Mouse (Mus musculus) c-Kit-positive CD71-positive TER-119-negative erythroid progenitor cells, embryonic 14.5 days (primary cell): ENCODE results near the gene Ehbp1l1.

Experiments used
- DNase-seq: peaks from one replicate; pipeline ENCODE4 v3.0.0-alpha.2; 2013; ENCODE audit warnings: low read depth

Ehbp1l1 gene

DNA sequence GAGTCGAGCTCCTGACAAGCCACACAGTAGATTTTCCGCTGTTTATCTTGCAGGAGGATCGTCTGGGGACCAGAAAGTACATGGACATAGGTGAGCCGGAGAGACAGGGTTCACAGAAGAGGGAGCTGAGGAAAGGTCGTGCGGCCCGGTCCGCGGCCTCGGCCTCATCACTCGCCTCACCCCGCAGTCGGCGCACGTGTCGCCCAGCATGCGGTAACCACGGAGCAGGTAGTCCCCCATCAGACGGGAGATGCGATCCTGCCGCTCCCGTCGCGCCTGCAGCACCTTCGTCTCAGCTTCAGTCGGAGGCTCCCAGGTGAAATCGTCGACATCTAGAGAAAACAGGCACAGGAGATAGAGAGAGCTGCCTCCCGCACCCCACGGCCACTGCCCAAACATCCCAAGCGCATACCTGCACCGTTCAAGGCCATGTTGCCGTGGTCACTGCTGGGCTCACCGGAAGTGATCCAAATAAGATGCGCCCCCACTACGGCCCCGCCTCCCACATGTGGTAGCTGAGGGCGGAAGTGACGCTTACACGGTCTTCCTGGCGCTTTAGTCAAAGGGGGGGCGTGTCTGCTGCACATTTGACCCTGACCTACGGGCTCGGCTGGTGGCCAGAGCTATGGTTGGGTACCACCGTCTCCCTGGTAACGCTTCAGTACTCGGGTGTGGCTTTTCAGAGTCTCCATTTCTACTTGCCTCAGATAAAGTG is 5.3 kb upstream of the Ehbp1l1 start:
- peak; percentile 89 for DNase-seq

DNA sequence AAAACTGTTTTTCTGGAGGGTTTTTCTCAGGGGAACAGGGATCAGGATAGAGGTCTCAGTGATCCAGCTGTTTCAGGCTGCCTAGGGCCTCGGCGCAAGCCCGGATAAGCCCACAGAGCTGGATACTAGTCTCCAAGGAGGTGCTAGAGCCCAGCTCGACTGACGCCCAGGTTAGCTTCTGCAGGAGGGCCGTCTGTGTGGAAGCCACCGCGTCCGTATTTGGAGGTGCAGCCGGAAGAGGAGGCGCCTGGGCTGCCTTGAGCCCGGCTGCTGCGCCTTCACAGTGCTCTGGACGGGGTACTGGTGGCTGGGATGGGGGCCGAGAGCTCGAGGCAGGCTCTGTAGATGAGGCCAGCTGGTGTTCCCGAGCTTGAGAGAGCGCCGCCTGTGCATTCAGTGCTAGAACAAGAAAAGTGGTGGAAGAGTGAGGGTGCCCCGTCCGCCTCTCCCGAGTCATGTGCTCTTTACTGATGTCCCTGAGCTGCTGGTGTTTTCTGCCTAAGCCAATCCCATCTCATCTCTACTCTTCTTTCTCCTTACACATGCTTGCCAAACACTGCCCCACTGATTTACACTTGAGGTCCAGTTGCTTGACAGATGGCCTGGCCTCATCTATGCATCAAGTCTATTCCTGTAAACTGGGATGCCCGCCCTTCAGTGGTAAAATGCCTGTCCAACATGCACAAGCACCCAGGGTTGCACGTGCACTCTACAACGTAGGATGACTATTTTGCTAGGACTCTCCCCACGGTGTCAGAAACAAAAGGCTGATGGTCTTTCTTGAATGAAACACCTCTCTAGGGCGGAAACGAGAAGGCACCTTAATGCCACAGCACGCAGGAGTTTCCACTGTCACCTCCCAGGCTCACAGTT is 4.4 kb upstream of the Ehbp1l1 start:
- no peak for DNase-seq

DNA sequence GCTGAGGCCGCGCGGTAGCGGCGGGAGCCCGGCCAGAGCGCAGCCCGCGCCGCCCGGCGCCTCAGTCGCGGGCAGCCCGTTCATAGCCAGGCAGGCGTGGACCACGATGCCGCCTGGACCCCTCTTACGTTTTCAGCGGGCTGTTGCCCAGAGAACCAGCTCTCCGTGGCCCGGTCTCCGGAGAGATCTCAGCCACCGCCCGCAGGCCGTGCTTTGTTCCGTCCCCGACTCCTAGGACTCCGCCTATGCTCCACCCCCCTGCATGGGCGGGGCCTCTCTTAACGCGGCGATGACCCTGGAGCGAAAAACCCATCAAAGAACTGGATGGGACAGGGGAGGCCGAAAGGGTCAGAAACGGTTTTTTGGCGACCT is 3.3 kb upstream of the Ehbp1l1 start, which contains the start of gene Fam89b:
Gene Fam89b (minus strand): TSS at position 210 of the 372 bp plus-strand sequence.
- peak; percentile 91 for DNase-seq

DNA sequence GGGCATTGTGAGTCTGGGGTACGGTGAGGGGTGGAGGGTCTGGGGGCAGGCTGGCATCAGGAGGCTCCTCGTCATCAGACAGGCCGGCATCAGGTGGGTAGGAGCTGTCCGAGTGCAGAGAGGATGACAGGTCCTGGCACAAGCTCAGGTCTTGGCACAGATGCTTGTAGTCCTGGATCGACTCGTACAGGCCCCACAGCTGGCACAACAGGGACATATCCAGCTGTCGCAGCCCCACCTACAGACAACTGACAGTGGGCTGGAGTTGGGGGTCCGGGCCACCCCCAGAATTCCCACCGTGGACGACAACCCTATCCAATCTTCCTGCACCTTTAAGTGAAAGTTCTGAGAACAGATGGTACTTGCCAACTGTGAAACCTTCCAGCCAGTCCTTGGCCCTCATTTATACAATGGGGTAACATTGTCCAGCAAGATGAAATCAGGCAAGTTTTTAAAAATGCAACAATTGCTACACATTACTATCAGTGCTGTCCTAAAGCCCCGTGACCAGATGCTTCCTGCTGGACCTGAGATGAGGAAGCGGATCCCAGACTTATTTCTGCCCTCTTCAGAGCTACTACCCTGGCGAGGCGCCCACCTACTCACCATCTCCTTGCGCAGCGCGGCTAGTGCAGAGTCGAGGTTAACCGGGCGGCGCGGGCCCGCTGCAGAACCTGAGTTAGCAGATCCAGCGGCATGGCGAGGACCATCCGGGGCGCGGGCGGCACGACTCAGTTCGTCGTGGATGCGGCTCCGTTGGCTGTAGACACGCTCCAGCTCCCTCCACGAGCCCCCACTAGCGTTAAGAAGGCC is 2.7 kb upstream of the Ehbp1l1 start:
- no peak for DNase-seq

DNA sequence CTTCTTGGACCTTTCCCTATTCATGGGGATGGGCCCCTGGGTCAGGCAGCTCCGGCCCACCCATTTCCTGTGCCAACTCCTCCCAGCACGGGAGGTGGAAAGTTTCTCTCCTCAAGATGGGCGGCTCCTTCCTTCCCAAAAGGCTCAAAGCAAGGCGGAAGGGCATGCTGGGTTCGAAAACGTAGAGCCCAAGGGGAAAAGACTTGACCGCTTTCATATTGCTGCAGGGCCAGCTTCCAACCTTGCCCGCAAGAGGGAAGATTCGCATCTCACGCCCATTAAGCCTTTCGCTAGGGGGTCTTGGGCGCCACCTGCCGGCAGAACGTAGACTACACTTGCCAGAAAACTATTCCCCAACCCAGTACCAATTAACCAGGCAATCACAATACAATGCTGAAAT is 1.6 kb upstream of the Ehbp1l1 start:
- peak; percentile 84 for DNase-seq

DNA sequence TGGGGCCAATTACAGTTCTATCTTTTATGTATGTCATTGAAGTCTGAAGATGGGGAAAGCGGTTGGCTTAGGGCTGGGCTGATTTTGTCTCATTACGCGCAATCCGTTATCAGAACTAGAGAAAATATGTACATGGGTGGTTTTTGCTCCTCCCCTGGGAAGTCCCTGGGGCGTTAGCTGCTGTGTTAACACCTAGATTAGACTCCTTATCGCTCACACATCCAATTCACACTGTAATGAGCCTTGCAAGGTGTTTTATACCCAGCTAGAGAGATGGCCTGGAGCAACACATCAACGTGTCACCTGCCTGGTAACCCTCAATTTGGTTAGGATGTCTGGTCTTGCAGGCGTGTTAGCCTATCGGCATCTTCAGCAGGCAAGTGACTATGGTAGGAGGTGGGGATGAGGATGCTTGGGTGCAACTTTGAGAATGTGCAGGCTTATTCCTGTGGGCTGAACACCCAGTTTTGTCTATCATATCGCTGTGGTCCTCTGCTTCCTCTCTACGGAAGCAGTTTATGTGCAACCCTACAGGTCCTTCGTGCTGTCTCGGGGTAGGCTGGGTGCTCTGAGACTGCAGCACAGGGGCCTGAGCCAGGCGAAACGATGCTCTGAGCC is 953 bp upstream of the Ehbp1l1 start:
- peak; percentile 88 for DNase-seq

DNA sequence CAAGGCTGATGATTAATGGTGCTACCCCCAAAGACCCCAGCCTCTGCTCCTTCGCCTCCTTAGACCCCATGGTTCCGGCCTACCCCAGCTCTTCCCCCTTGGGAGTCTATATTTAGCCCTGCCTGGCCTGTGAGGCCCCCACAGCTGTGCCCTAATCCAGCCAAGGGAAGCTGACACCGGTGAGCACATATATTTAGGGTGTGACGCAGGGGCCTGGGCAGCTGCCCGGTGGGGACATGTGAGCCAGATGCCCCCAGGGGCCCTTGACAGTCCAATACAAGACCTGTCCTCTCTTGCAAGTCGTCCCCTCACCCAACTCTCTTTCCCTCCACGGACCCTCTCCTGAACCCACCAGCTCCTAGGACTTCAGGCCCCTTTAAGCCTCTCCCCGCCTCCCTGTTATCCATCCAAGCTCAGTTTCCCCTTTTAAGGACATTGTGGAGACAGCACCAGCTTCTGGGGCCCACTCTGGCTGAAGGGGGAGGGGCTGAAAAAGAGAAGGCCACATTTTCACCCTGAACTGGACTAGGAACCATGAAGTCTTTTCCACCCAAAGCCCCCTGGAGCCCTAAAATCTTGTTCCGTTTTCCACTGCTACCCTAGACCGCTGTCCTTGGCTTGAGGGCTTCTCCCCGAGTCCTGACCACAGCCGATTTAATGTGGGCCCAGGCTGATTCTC is 949 bp downstream of the Ehbp1l1 start:
- no peak for DNase-seq

DNA sequence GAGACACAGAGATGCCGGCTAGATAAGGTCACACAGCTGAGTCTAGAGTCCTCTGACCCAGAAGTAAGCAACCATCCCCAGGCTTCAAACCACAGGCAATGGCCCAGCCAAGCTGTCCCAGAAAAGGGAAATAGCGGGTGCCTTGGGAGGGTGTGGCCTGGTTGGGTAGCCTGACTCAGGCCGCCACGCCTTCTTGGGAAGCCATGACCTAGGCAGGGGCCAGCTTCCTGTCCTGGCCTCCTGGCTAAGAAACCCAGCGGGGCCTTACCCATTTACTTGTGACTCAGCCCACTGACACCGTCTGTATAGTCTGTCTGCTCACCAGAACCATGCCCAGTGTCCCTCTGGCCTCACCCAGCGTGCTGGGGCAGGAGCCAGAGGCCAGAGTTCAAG is 1.6 kb downstream of the Ehbp1l1 start:
- no peak for DNase-seq

DNA sequence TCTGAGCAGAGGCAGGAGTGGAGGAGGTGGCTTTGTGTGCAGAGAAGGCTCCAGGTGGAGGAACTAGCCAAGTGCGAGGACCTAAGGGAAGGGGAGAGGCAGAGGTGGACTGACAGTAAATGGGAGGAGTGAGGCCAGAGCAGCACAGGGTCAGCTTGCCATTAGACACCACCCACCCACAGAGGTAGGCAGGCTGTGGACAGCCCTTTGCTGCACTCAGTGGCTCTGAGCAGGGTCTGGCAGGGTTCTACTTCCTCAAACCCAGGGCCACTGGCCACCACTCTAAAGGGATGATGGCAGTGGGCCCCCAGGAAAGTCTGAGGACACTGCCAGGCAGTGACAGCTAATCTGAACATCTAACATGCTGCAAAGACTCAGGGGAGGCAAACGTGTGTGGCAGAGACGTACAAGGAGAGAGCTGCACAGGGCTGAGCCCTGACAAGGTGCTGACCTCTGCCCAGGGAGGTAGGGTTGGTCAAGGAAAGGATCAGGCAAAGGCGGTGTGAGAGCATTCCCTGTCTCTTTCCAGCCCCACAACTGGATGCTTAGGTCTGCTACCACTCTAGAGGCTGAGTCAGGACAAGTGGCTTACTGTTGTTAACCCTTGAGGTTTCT is 2.1 kb downstream of the Ehbp1l1 start:
- no peak for DNase-seq

DNA sequence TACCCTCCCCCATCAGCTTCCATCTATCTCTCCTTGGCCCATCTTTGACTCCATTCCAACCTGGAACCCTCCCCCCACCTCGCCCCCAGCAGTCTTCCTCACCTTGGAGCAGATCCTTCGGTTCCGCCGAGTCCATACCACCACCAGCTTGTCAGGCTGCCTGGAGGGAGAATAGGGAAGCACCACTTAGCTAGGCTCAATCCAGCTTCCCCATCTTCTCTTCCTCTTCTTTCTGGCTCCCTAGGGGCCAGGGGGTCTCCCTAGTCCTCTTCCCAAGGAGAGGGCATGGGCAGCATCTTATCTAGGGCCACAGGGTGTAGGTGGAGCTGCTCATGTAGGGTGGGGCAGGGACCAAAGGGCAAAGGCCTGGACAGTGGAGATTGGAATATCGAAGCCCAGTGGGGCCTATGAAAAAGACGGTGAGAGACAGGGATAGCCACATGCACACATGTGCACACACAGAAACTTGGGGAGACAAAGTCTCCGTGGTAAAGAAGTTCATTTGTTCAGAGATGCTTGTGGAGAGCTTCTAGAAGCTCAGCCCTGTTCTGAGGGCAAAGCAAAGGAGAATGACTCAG is 3.2 kb downstream of the Ehbp1l1 start:
- no peak for DNase-seq

DNA sequence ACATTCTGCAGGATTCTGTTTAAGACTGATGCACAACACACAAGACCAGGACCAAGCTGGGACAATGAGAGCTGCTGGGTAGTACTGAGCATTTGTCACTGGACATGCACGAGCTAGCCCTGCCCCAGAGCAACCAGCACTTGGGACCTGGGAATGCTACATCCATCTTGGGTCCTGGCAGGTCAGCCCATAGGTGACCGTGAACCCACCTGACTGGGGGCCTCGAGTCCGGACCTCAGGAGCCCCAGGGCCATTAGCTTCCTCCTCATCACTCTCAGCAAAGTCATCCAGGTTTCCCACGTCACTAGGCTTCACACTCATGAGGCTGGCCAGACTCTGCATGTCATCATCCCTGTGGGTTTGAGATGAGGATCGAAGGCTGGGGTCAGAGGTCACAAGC is 4.9 kb downstream of the Ehbp1l1 start:
- no peak for DNase-seq

DNA sequence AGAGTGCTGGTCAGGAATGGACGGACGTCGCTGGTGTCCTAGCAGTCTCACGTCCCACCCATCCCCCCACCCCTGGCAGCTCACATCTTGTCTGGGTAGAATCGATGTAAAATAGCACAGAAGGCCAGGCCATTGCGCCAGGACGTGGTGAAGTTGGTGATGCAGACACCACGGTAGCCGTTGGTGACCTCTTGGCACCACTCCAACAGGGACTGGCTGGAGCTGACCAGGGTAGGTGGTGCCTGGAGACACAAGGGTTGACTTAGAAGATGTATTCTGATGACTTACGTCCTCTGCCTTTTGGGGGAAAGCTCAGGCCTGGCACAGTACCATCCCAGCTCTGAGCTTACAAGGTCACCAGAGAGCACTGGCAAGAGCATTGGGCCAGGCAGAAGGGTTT is 9.2 kb downstream of the Ehbp1l1 start:
- DNase-seq = no peak

DNA sequence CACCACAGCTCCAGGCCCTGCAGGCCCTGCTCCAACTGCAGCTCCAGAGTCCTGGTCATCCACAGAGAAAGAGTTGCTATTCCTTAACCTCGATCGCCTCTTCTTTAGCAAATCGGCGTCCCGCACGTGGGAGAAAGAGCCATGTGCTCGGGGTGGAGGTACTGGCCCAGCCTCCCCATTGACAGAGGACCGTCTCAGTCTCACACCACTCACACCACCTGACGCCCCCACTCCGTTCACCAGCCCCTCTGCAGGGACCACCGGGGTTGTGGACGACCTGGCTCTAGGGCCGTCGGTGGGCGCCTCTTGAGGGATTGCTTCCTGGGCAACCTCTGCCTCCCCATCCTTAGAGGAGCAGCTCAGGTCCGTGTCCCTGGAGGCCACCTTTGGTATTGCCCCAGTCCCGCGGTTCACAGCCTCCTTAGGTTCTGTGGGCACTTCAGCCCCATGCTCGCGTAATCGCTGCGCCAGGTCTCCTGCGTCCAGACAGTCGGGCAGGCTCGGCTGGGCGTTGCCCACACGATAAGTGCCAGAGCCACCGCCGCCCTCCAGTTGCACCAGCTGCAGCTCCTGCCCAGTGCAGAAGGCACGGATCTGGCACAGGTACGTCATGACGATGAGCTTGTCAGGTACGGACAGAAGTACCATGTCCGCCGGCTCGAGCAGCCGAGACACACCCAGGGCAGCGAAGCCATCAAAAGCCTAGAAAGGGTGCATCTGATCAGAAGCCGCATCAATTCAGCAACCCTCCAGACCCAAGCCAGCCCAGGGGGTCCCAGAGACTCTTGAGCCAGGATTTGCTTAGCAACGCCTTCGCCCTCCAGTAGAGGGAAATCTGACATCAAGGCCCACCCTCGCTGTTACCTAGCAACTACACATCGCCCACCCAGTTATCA is 10.1 kb downstream of the Ehbp1l1 start:
- no peak for DNase-seq

DNA sequence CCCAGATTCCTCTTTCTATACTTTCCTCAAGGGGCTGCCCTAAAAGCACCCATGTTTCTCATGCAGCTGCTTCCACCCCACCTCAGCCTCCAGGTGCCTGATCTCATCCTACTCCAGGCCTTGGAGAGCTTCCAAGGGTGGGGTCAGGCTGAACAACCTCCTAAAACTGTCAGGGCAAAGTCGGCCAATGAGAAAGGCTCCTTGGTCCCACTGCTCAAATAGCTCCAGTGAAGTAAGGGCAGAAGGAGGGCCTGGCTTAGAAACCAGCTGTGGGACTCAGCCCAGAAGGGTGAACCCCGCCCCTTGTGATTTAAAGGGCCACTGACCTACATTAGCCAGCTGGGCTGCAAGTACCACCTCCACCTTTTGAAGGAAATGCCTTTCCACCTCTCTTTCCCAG is 12.4 kb downstream of the Ehbp1l1 start:
- no peak for DNase-seq

DNA sequence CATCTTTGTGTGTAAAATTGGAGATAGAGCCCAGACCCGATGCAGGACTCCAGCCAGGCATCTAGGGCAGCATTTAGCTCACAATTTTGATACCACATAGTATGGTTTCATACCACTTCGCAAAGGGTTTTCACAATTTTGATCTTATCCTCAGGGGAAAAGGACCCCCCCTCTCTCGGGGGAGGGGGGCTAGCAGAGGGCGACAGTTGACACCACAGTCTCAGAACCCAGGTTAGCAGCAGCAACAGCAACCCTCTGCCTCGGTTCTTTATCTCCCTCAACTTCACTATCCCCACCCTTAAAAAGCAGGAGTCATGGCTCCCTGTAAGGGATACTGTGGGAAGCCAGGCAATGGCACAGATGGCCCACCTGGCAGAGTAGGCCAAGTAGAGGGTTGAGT is 12.9 kb downstream of the Ehbp1l1 start:
- DNase-seq = no peak

DNA sequence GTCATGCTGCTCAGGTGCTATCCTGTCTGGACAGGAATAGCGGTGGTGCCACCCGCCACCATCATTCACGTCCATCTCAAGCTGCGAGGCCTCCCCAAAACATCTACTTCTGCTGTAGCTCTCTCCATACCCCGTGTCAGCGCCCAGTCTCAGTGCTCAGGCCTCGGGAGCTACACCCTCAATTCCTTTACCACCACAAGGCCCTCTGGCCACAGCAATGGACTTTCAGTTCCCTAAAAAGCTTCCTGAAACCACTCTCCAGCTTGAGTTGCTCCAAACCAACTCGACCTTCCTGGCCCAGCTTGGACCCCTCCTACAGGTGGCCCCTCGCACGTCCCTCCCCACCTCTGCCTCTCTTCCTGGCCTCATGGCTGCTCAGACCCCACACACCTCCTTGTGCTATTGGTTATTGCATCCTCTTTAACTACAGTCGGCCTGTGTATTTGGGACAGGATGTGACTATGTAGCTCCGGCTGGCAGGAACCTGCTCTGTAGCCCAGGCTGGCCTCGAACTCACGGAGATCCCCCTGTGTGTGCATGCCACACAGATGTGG is 14.1 kb downstream of the Ehbp1l1 start:
- DNase-seq = no peak

DNA sequence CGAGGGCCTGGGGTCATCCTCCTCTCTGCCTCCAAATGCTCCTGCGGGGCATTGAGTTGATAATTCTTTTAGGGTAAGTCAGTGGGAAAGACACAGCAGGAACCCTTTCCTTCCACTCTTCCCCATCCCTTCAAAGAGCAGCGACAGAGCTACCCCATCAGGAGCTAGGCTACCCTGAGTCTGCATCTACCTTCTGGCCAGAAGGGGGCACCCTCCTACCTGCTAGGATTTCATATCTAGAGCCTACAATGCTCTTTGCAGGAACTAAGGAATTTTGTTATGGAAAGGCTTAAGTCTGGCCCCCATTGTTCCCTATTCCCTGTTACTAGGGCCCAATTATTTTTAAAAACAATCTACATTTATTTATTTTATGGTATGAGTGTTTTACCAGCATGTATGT is 14.9 kb downstream of the Ehbp1l1 start:
- DNase-seq = no peak

DNA sequence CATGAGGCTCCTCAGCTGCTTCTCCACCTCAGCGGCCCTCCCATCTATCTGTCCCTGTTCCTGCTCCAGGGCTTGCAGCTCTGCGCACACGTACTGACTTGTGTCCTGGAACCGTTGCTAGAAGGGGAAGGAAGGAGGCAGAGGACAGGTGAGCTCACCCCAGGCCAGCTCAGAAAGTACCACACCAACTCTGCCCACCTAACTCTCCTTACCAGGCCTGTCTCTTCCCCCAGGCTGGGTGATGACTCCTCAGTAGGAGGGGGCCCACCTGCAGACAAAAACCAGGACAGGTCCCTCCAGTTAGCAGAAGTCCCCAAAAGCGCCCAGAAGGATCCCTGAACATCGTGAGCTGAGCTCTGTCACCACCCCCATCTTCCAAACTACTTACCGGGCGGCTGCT is 15.5 kb downstream of the Ehbp1l1 start:
- DNase-seq = no peak

DNA sequence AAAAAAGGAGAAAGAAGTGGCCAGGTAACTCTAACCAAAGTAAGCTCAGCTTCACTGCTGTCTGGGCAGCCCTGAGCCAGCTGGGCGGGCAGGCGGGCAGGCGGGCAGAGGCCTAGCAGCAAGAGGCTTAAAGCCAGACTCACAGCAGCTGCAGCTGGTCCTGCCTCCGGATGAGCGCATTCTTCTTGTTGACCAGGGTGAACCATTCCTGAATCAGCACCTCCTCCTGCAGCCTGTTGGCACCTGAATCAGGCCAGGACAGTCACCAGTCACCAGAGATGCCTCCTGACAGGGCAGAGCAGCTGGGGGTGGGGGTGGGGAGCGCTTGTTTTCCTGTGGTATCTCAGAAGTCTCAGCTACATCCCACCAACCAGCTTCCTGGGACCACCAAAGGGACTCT is 16.0 kb downstream of the Ehbp1l1 start:
- no peak for DNase-seq
